Mouse (Mus musculus) limb, embryonic 15.5 days (tissue): ENCODE data around the gene Xaf1. TPM values are rescaled to one million over a fixed set of nuclear protein-coding genes. Genes with fewer than 3 reads are reported as not detected.
A peak's percentile ranks its signal among the peaks of the same experiment; 100 is the strongest.

Source experiments
- ATAC-seq: fragments of 200-750 bp; cut with Nextera tagmentation; 2 replicates; pipeline ENCODE4 v1.8.0; 2017; ENCODE audit warnings: low read depth, moderate TSS enrichment; ENCODE audit not compliant: insufficient number of reproducible peaks, low FRiP score, low TSS enrichment
- H3K27ac ChIP-seq: fragments of 300-500 bp; sonication (generic); 2 replicates; pipeline ENCODE4 v1.5.1; 2015; ENCODE audit warnings: moderate library complexity, mild to moderate bottlenecking, inconsistent platforms
- H3K27me3 ChIP-seq: fragments of 300-500 bp; sonication (generic); 2 replicates; pipeline ENCODE4 v1.6.1; 2015; ENCODE audit warnings: inconsistent platforms
- H3K36me3 ChIP-seq: fragments of 300-500 bp; sonication (generic); 2 replicates; pipeline ENCODE4 v1.6.1; 2015; ENCODE audit warnings: inconsistent platforms
- H3K4me1 ChIP-seq: fragments of 300-500 bp; sonication (generic); 2 replicates; pipeline ENCODE4 v1.6.1; 2015; ENCODE audit warnings: inconsistent platforms
- H3K4me2 ChIP-seq: fragments of 300-500 bp; sonication (generic); 2 replicates; pipeline ENCODE4 v1.6.1; 2015; ENCODE audit warnings: mild to moderate bottlenecking, inconsistent platforms
- H3K4me3 ChIP-seq: fragments of 300-500 bp; sonication (generic); 2 replicates; pipeline ENCODE4 v1.5.1; 2015; ENCODE audit warnings: mild to moderate bottlenecking, inconsistent platforms
- H3K9ac ChIP-seq: fragments of 300-500 bp; sonication (generic); 2 replicates; pipeline ENCODE4 v1.6.1; 2015; ENCODE audit warnings: inconsistent platforms
- H3K9me3 ChIP-seq: fragments of 300-500 bp; sonication (generic); 2 replicates; pipeline ENCODE4 v1.6.1; 2016; ENCODE audit warnings: inconsistent platforms
- WGBS: fragments of 180-500 bp; shearing (Covaris S2); methylation state at CpG from one replicate; pipeline ENCODE4 v1.1.7; 2015; 5-methylcytosine and 5-hydroxymethylcytosine counted together
- polyA plus RNA-seq: library from polyadenylated mRNA; unstranded; fragments of >200 nt; fragmentation: Nextera tagmentation; extraction: Ambion mirVana; gene quantifications from 2 replicates; pipeline ENCODE4 v1.2.1, GENCODE M21; 2015

Xaf1 gene
- polyA plus RNA-seq, 1 experiment from 2014 or later: 3.2 TPM

DNA sequence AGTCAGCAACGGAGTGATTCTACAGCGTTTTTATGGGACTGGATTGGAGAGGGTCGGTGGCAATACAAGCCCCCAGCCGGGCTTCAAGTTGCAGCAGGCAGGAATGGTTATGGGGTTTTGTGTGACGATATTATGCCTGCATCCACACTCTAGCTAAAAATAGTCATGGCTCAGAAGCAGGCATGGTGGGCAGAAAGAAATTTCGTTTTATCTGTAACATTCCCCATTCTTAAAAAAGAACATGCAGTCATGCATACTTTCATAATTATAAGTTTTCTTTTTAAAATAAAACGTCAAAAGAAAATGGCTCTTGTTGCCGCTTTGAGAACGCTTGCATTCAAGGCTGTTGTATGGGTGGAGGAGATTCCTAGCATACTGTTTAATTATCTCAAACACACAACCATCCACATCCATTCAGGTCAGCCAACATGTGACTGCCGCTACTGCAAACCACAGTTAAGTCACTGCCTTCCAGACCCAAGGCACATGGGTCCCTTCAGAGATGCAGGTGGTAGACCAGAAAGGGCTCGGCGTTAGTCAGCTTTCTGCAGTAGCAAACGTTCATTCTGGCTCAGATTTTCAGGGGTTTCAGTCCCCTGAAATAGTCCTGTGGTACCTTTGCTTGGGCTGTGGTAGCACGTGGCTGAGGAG is 16.8 kb upstream of the Xaf1 start:
- ATAC-seq: no peak
- WGBS: 59% methylated on average over 14 of the region's 14 CpGs
- H3K27ac ChIP-seq: no peak overlapping the region

DNA sequence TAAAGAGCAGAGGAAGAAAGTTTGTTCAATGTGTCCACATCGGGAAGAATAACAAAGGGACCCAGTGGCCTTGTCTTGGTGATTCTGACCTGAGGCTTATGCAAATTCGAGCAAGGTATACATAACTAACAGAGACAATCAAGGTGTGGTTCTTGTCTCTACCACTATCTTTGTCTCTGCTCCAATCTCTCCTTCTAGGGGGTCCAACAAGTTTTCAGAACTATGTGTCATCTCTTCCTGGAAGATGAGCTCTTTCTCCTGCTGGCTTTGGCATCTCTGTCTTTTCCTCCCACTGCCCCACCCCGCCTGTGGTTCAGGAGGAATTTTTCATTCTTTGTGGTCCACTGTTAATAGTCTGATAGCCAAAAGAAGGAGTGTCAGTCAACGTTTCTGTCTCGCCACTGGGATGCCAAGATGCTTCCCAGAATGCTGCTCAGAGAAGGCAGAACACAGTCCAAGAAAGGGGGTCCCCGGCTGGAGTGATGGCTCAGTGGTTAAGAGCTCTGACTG is 15.4 kb upstream of the Xaf1 start:
- Histone ChIP-seq H3K9me3 (no peaks in the 10 kb centered on the region), H3K27ac (no peak overlapping the region), H3K4me1 (no peaks in the 10 kb centered on the region), H3K36me3 (no peaks in the 10 kb centered on the region), H3K4me3 (no peak overlapping the region), H3K4me2 (no peak overlapping the region), H3K27me3 (no peaks in the 10 kb centered on the region), H3K9ac (no peak overlapping the region)
- no peak for ATAC-seq
- 75% methylated on average over 6 of the region's 6 CpGs for WGBS

More for the DNA sequence above, 16.8 kb upstream of the Xaf1 start:
- Histone ChIP-seq H3K36me3 (no peaks in the 10 kb centered on the region), H3K27me3 (no peaks in the 10 kb centered on the region), H3K9me3 (no peaks in the 10 kb centered on the region), H3K9ac (no peak overlapping the region), H3K4me3 (no peak overlapping the region), H3K4me2 (no peak overlapping the region), H3K4me1 (no peaks in the 10 kb centered on the region)

DNA sequence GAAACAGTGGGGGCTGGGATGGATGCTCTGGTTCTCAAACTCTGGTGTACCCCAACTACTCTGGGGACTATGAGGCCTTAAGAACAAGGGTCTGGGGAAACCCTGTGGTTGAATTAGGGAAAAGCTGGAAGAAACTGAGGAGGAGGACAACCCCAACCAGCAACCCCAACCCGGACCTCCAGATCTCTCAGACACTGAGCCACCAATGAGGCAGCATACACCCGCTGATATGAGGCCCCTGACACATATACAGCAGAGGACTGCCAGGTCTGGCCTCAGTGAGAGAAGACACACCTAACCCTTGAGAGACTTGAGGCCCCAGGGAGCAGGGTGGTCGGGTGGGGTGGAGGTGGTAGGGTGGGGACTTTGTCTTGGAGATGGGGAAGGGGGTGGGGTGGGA is 14.8 kb upstream of the Xaf1 start:
- no peak overlapping the region for H3K4me2 ChIP-seq
- WGBS: 80% methylated on average over 3 of the region's 3 CpGs
- no peak for ATAC-seq
- no peak overlapping the region for H3K9ac ChIP-seq
- H3K36me3 ChIP-seq: no peaks in the 10 kb centered on the region
- no peak overlapping the region for H3K4me3 ChIP-seq
- H3K27ac ChIP-seq: no peak overlapping the region
- no peaks in the 10 kb centered on the region for H3K4me1 ChIP-seq
- H3K9me3 ChIP-seq: no peaks in the 10 kb centered on the region
- H3K27me3 ChIP-seq: no peaks in the 10 kb centered on the region

DNA sequence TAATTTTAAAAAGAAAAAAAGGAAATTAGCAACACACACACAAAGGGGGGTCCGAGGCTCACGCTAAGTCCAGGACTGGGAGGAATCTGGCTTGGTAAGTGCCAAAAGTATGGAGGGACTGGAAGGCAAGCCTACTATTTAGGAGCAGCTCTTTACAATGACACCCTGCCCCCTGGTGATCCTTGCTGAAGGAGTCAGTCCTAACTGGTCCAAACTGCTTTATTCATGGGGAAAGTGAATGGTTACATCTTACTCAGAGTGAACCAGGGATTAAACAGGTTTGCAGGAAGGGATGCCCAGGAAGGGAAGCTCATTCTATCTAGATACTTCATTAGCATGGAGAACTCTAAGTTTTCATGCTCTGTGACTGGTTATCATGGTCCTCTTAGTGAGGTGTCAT is 14.3 kb upstream of the Xaf1 start:
- Histone ChIP-seq H3K4me2 (no peak overlapping the region), H3K27ac (no peak overlapping the region), H3K9me3 (no peaks in the 10 kb centered on the region), H3K9ac (no peak overlapping the region), H3K4me3 (no peak overlapping the region), H3K36me3 (no peaks in the 10 kb centered on the region), H3K4me1 (no peaks in the 10 kb centered on the region), H3K27me3 (no peaks in the 10 kb centered on the region)
- 90% methylated on average over 2 of the region's 2 CpGs for WGBS
- no peak for ATAC-seq

DNA sequence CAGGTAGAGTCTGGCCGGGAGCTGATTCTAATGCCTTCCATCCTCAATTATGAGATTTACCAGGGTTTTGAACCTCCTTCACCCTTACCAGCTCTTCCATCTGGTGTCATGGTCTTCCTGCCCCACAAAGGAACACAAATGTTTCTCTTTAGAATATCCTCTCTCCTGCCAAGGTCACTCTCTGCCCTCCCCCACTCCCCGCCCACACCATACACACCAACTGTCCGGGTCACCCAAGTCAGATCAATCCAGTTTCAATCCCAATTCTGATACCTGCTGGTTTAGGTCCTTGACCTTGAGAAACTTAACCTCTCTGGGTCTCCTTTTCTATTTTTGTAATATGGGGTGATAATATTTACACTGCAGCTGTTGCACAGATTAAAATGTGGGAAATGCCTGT is 13.9 kb upstream of the Xaf1 start:
- H3K9me3 ChIP-seq: no peaks in the 10 kb centered on the region
- no peaks in the 10 kb centered on the region for H3K4me1 ChIP-seq
- no peaks in the 10 kb centered on the region for H3K27me3 ChIP-seq
- H3K4me2 ChIP-seq: no peak overlapping the region
- H3K4me3 ChIP-seq: no peak overlapping the region
- no peak overlapping the region for H3K9ac ChIP-seq
- no peak for ATAC-seq
- no peak overlapping the region for H3K27ac ChIP-seq
- WGBS: 85% methylated on average over 3 of the region's 3 CpGs
- no peaks in the 10 kb centered on the region for H3K36me3 ChIP-seq

DNA sequence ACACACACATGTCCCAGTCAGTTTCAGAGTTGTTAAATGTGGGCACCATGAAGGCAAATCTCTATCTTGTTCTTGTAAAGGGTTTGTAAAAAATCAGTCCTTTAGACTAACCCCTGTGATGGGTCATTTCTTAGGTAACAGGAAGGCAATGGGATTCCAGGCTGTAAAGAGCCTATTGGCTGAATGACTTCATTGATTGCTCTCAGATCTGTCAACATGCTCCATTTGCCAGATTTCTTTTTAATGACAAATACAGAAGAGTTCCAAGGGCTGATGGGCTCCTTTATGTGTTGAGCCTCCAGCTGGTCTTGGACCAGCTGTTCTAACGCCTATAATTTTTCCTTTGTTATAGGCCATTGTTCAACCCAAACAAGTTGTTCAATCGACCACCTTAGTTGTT is 8.3 kb upstream of the Xaf1 start:
- H3K9me3 ChIP-seq: no peaks in the 10 kb centered on the region
- no peak overlapping the region for H3K4me2 ChIP-seq
- WGBS: 77% methylated on average over 2 of the region's 2 CpGs
- no peaks in the 10 kb centered on the region for H3K36me3 ChIP-seq
- no peak overlapping the region for H3K27ac ChIP-seq
- no peaks in the 10 kb centered on the region for H3K4me1 ChIP-seq
- ATAC-seq: no peak
- H3K4me3 ChIP-seq: no peak overlapping the region
- no peak overlapping the region for H3K9ac ChIP-seq
- no peaks in the 10 kb centered on the region for H3K27me3 ChIP-seq

DNA sequence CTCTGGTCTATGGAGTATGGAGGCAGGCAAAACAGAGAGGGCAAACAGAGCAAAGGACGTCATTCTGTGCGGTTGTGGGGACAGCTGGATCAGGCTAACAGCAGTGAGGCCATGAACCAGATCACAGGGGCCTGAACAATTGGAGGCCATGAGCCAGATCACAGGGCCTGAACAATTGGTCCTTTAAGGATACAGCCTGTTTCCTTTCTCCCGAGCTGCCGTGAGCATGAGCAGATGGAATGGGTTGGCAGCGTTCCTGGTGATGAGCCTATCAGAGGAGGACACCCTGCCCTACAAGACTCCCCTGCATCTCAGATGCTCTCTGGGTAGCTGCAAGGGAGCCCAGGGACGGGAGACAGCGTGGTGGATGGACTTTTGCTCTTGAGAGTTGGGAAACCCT is 801 bp downstream of the Xaf1 start:
- Histone ChIP-seq H3K9me3 (no peaks in the 10 kb centered on the region), H3K4me2 (no peak overlapping the region), H3K27ac (no peak overlapping the region), H3K4me1 (0 out of 2 replicates have a peak, but pooled peaks cover 5% of the 10 kb centered on the region), H3K4me3 (no peak overlapping the region), H3K27me3 (no peaks in the 10 kb centered on the region), H3K36me3 (no peaks in the 10 kb centered on the region), H3K9ac (no peak overlapping the region)
- WGBS: 72% methylated on average over 7 of the region's 7 CpGs
- no peak for ATAC-seq

DNA sequence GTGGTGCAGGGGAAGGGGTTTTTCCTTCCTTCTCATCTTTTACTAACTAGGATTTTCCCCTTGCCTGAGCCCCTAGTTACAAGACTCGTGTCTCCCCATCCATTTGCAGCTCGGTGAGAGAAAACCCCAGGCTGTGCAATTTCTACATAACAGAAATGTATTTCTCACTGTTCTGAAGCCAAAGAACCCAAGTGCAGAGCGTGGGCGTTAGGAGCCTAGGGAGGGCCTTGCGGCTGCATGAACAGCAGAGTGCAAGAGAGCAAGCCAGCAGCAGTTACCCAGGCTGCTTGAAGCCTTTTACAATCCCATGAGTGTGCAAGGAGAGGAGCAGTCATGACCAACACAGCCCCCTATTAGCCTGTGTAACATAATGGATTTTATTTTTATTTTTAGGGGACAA is 6.0 kb downstream of the Xaf1 start:
- H3K27ac ChIP-seq: no peak overlapping the region
- no peaks in the 10 kb centered on the region for H3K9me3 ChIP-seq
- peaks cover under 1% of the 10 kb centered on the region; the same call in 1 of the 2 replicates for H3K27me3 ChIP-seq
- H3K4me2 ChIP-seq: no peak overlapping the region
- H3K36me3 ChIP-seq: no peaks in the 10 kb centered on the region
- no peaks in the 10 kb centered on the region for H3K4me1 ChIP-seq
- 81% methylated on average over 5 of the region's 5 CpGs for WGBS
- H3K9ac ChIP-seq: no peak overlapping the region
- H3K4me3 ChIP-seq: no peak overlapping the region
- ATAC-seq: no peak

DNA sequence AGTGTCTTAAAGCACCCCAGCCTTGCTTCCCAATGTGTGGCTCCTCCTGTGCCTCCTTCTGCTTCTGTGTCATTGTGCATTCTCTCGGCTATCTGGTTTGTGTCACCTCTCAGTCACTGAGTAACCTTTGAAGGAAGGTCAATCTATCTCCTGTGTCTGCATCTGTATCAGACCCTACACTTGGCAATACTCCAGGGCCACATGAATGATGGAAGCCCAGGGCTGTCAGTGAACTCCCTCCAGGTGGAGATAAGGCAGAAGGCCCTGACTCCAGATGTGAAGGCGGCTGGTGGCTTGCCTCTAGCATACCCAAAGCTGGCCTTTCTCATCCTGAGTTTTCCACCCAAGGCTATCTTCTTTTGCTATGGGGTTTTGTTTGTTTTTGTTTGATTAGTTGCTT is 7.6 kb downstream of the Xaf1 start:
- H3K4me2 ChIP-seq: no peak overlapping the region
- no peak overlapping the region for H3K9ac ChIP-seq
- no peak for ATAC-seq
- no peaks in the 10 kb centered on the region for H3K4me1 ChIP-seq
- 40% methylated on average over 2 of the region's 2 CpGs for WGBS
- H3K4me3 ChIP-seq: no peak overlapping the region
- H3K9me3 ChIP-seq: no peaks in the 10 kb centered on the region
- H3K27ac ChIP-seq: no peak overlapping the region
- peaks cover 14% of the 10 kb centered on the region for H3K27me3 ChIP-seq
- H3K36me3 ChIP-seq: no peaks in the 10 kb centered on the region

DNA sequence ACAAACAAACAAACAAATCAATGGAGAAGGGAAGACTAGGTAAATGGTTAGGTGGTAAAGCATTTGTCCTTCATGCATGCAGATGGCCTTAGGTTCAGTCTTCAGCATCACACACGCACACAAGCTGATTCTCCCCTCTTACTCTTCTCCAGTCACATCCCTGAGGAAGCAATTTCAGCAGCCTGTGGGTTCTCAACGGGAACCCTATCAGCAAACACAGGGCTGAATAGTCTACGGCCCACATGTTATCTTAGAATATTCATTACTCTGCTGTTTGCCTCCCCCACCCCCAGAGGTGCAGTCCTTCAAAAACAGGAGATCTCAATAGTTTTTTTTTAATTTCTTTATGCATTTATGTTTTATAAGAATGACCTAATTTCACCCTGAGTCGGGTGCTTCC is 9.1 kb downstream of the Xaf1 start:
- no peak overlapping the region for H3K4me3 ChIP-seq
- H3K27ac ChIP-seq: no peak overlapping the region
- WGBS: 79% methylated on average over 4 of the region's 4 CpGs
- H3K36me3 ChIP-seq: no peaks in the 10 kb centered on the region
- no peak overlapping the region for H3K9ac ChIP-seq
- no peak for ATAC-seq
- no peaks in the 10 kb centered on the region for H3K9me3 ChIP-seq
- H3K4me1 ChIP-seq: peaks cover 6% of the 10 kb centered on the region
- H3K4me2 ChIP-seq: no peak overlapping the region
- H3K27me3 ChIP-seq: peaks cover 30% of the 10 kb centered on the region

DNA sequence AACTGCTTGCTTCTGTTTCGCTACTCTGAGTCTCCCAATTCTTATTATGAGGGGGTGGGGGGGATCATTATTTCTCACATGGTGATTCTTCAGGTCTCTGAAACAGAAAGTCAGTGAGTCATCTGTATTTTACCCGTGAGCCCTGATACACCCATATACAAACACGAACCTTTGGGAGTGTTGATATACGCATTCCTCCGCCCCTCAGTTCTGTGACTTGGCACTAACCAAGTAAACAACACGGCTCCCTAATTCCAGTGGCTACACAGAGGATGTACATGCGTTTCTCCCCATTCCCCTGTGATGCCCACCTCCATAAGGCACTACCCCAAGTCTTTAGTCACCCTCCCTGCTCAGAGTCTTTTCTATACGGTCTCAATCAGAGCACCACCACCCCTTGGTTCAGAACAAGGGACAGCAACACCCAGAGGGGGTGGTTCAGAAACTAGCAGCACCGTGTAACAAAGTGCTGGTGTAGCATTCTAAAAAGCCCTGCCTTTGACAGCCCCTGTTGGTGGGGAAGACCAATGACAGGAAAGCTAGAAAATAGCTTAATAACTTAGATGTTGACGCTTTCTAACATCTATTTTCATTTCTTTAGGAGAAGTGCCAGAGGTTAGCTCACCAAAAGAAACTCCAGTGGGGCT is 10.0 kb downstream of the Xaf1 start:
- H3K4me3 ChIP-seq: no peak overlapping the region
- H3K27me3 ChIP-seq: peaks cover 36% of the 10 kb centered on the region
- no peaks in the 10 kb centered on the region for H3K36me3 ChIP-seq
- H3K27ac ChIP-seq: no peak overlapping the region
- no peak for ATAC-seq
- no peak overlapping the region for H3K4me2 ChIP-seq
- peaks cover 6% of the 10 kb centered on the region for H3K4me1 ChIP-seq
- 82% methylated on average over 10 of the region's 10 CpGs for WGBS
- no peak overlapping the region for H3K9ac ChIP-seq
- H3K9me3 ChIP-seq: no peaks in the 10 kb centered on the region

DNA sequence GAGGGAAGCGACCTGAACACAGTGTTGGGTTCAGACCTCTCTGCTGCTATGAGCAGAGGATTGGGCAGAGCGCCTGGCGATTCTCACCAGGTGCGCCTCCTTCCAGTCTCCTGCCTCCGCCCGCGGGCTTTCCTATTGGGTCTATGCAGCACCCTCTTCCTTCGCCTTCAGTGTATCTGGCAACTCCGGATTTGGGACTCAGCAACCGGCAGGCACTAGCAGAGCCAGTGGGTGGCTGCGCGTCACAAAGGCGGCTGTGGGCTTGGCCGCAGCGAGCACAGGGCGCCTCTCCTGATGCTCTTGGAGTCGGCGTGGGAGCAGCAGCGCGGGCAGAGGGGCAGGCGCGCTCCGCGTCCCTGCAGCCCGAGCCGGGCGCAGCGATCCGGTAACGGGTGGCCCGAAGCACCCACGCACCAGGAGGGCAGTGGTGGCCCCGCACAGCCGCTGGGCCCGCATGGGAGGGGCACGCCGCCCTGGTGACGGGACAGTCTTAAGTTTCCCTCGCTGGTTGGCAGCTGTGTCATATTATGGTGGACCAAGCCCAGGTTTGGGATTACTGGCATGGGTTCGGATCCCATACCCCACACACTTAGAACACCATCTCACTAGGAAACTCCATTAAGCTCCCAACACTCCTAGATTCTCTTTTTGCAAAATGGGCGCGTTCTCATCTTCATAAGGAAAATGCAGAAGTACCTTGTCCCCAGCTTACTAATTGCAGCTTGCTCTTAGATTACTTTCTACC is 12.9 kb downstream of the Xaf1 start, which contains the start of gene Fbxo39:
TSS of gene Fbxo39 (plus strand) at position 294 of the 745 bp plus-strand sequence.
- no peak for ATAC-seq
- H3K9ac ChIP-seq: no peak within 1 kb of the TSS
- H3K4me2 ChIP-seq: peak within 1 kb of the TSS; percentile 36
- 0 out of 2 replicates have a peak within 1 kb of the TSS, but pooled peaks have one; percentile 13 for H3K4me3 ChIP-seq
- peaks cover 42% of the 10 kb centered on the region for H3K27me3 ChIP-seq
- H3K4me1 ChIP-seq: peaks cover 6% of the 10 kb centered on the region
- H3K9me3 ChIP-seq: no peaks in the 10 kb centered on the region
- no peaks in the 10 kb centered on the region for H3K36me3 ChIP-seq
- H3K27ac ChIP-seq: no peak within 1 kb of the TSS
- 13% methylated on average over 40 of the region's 42 CpGs for WGBS
